Mouse (Mus musculus): ENCODE measurements at regions not wholly inside any gene's neighbourhood (a gene's known extent, or its start where the extent isn't known, plus 50 kb on each side); places are given as distances from the start of the nearest gene placed in this dataset.

GRCm38 (mm10) chr1:89003752-89004151 lies 66.5 kb upstream of the Sh3bp4 start:
- TF ChIP-seq CTCF (IDR thresholded peaks at IDR 0.05; ENCODE audit: control insufficient read depth, insufficient read depth, insufficient read length) (no peak), MAX (IDR thresholded peaks at IDR 0.05) (no peak), FOSL1 (IDR thresholded peaks at IDR 0.05; ENCODE audit: insufficient read depth, low read length, poor library complexity, severe bottlenecking) (no peak), CEBPB (IDR thresholded peaks at IDR 0.05; ENCODE audit: low read depth) (no peak), MYOG (IDR thresholded peaks at IDR 0.05; ENCODE audit: control insufficient read depth, extremely low read depth, insufficient read length) (no peak), USF1 (IDR thresholded peaks at IDR 0.05; ENCODE audit: low read depth) (no peak)

Data from C2C12 (cell line).